8 mouse cellular contexts compared by ENCODE assay signal in genomic region chr3:95672461-95672860, GRCm38 (mm10). TPM values are rescaled to one million over a fixed set of nuclear protein-coding genes. Genes with fewer than 3 reads are reported as not detected.
A peak's percentile ranks its signal among the peaks of the same experiment; 100 is the strongest.
DNase-seq lines count a peak whose midpoint lies in the region; ATAC-seq and TF ChIP-seq lines count a peak whose summit lies in the region.

No protein-coding gene starts in this region.

- no peaks in the 10 kb centered on the region for H3K9me3 ChIP-seq in heart, embryonic 10.5 days
- H3K9me3 ChIP-seq in CH12.LX (replicated peaks; ENCODE audit: low read length) = no peaks in the 10 kb centered on the region
- no peaks in the 10 kb centered on the region for H3K9me3 ChIP-seq in neural tube, embryonic 15.5 days (replicated peaks)

- DNase-seq in heart, embryonic 10.5 days (ENCODE audit: low spot score) = no peak
- no peak for DNase-seq in heart, postnatal 10 days
- no peak for DNase-seq in CH12.LX (ENCODE audit: extremely low read depth)
- peak; percentile 90 for DNase-seq in induced T-regulatory cell, adult 2 months (ENCODE audit: low read depth)
- DNase-seq in adrenal gland, adult 8-10 months = no peak
- DNase-seq in urinary bladder, postnatal 10 days (ENCODE audit: low spot score) = no peak
- no peak for DNase-seq in layer of hippocampus, adult 11-12 months (ENCODE audit: low spot score)

- dilution Hi-C loops in CH12.LX (cut with MboI; ENCODE audit: extremely low pct_ligation_motif_present, extremely low pct_unique_long_range_greater_than_20kb, low sequenced_read_pairs) = no loop called here

- H3K27me3 ChIP-seq in heart, embryonic 10.5 days (ENCODE audit: insufficient read depth, poor library complexity, severe bottlenecking) = no peaks in the 10 kb centered on the region
- no peaks in the 10 kb centered on the region for H3K27me3 ChIP-seq in CH12.LX (replicated peaks)
- H3K27me3 ChIP-seq in neural tube, embryonic 15.5 days (replicated peaks) = no peaks in the 10 kb centered on the region

- peak overlapping the region; percentile 98 for H3K4me2 ChIP-seq in CH12.LX (ENCODE audit: insufficient read depth, low read depth, poor library complexity, severe bottlenecking)
- no peak overlapping the region for H3K4me2 ChIP-seq in neural tube, embryonic 15.5 days

- peak overlapping the region; percentile 93 for H3K27ac ChIP-seq in heart, embryonic 10.5 days
- peak overlapping the region; percentile 99 for H3K27ac ChIP-seq in CH12.LX (ENCODE audit: insufficient read depth, low read depth)
- H3K27ac ChIP-seq in neural tube, embryonic 15.5 days (replicated peaks) = peak overlapping the region; percentile 79; the same call in 1 of the 2 replicates

- TF ChIP-seq POLR2A in CH12.LX (IDR thresholded peaks at IDR 0.05; ENCODE audit: low read depth, low read length) = no peak

- 46% methylated on average over 3 of the region's 3 CpGs for WGBS in heart, embryonic 10.5 days
- WGBS in neural tube, embryonic 15.5 days = 75% methylated on average over 3 of the region's 3 CpGs

- ATAC-seq in neural tube, embryonic 15.5 days (ENCODE audit: low FRiP score) = no peak

- peaks cover 72% of the 10 kb centered on the region for H3K4me1 ChIP-seq in heart, embryonic 10.5 days
- H3K4me1 ChIP-seq in CH12.LX (ENCODE audit: control insufficient read depth in 1 of 2, insufficient read depth in 2 of 2) = peaks cover 47 to 92% of the 10 kb centered on the region in 2 experiments
- H3K4me1 ChIP-seq in neural tube, embryonic 15.5 days = peaks cover 61% of the 10 kb centered on the region

- intact Hi-C loops in heart, postnatal 10 days (cut with DNase I) = no loop called here

- H3K79me2 ChIP-seq in CH12.LX (replicated peaks; ENCODE audit: control insufficient read depth, extremely low read depth, insufficient read depth, poor library complexity, severe bottlenecking) = peaks cover 23% of the 10 kb centered on the region

- no peak overlapping the region for H3K4me3 ChIP-seq in heart, embryonic 10.5 days
- peak overlapping the region in 1 of 3 experiments; percentile 9 for H3K4me3 ChIP-seq in CH12.LX (replicated peaks in 1 of 3; ENCODE audit: low read depth in 2 of 3, low read length in 2 of 3, poor library complexity in 1 of 3)
- no peak overlapping the region for H3K4me3 ChIP-seq in neural tube, embryonic 15.5 days (replicated peaks)

- TF ChIP-seq CTCF in CH12.LX (conservative IDR thresholded peaks at IDR 0.05 in 1 of 2, IDR thresholded peaks at IDR 0.05 in 1 of 2; ENCODE audit: low read depth in 2 of 2, low read length in 2 of 2) = no peak

- peak overlapping the region; percentile 87; the same call in 1 of the 2 replicates for H3K9ac ChIP-seq in CH12.LX (ENCODE audit: insufficient read depth, low read depth)
- H3K9ac ChIP-seq in neural tube, embryonic 15.5 days (replicated peaks) = no peak overlapping the region

- TF ChIP-seq EP300 in CH12.LX (IDR thresholded peaks at IDR 0.05; ENCODE audit: low read length) = no peak

- in situ Hi-C loops in CH12.LX (cut with MboI; ENCODE audit: low pct_ligation_motif_present, low pct_unique_long_range_greater_than_20kb, low sequenced_read_pairs) = no loop called here

- H3K36me3 ChIP-seq in heart, embryonic 10.5 days = peaks cover 30% of the 10 kb centered on the region
- H3K36me3 ChIP-seq in CH12.LX (replicated peaks in 1 of 2; ENCODE audit: control insufficient read depth in 1 of 2, insufficient read depth in 1 of 2, low read length in 1 of 2) = peaks cover 0 to 18% of the 10 kb centered on the region in 2 experiments
- no peaks in the 10 kb centered on the region for H3K36me3 ChIP-seq in neural tube, embryonic 15.5 days

- TF ChIP-seq RAD21 in CH12.LX (IDR thresholded peaks at IDR 0.05; ENCODE audit: low read depth, low read length) = no peak

TF ChIP-seq in CH12.LX, 34 proteins besides CTCF, POLR2A, EP300 and RAD21:
- TF ChIP-seq MYC (IDR thresholded peaks at IDR 0.05; ENCODE audit: low read depth, low read length) (0 out of 2 replicates have a peak, but pooled peaks have one; percentile 28), ELF1 (IDR thresholded peaks at IDR 0.05; ENCODE audit: low read depth, low read length) (0 out of 2 replicates have a peak, but pooled peaks have one; percentile 3), KAT2A (IDR thresholded peaks at IDR 0.05; ENCODE audit: insufficient replicate concordance, low read length) (0 out of 2 replicates have a peak, but pooled peaks have one; percentile 16), MXI1 (IDR thresholded peaks at IDR 0.05; ENCODE audit: low read depth, low read length) (peak; percentile 44; the same call in 1 of the 2 replicates), ETS1 (conservative IDR thresholded peaks at IDR 0.05; ENCODE audit: low read depth, low read length) (0 out of 2 replicates have a peak, but pooled peaks have one; percentile 46), CHD2 (IDR thresholded peaks at IDR 0.05; ENCODE audit: low read length) (0 out of 2 replicates have a peak, but pooled peaks have one; percentile 11), RCOR1 (conservative IDR thresholded peaks at IDR 0.05; ENCODE audit: low read depth, low read length) (0 out of 2 replicates have a peak, but pooled peaks have one; percentile 47), SIN3A (IDR thresholded peaks at IDR 0.05; ENCODE audit: low read length) (peak; percentile 65; the same call in 1 of the 2 replicates), MAX (IDR thresholded peaks at IDR 0.05; ENCODE audit: low read length) (peak; percentile 42; the same call in 1 of the 2 replicates), PAX5 (IDR thresholded peaks at IDR 0.05; ENCODE audit: low read length) (no peak), IRF4 (IDR thresholded peaks at IDR 0.05; ENCODE audit: low read depth, low read length) (no peak), BHLHE40 (IDR thresholded peaks at IDR 0.05; ENCODE audit: low read depth, low read length) (peak; percentile 90), NELFE (IDR thresholded peaks at IDR 0.05; ENCODE audit: low read depth, low read length) (0 out of 2 replicates have a peak, but pooled peaks have one; percentile 32), MAZ (IDR thresholded peaks at IDR 0.05; ENCODE audit: low read depth, low read length) (no peak)

RNA-seq across cellular contexts. Expression of gene Mcl1, which starts 13.9 kb away (rescaled TPM):
- polyA plus RNA-seq in heart, embryonic 10.5 days (2016; fragmentation: Nextera tagmentation; extraction: Ambion mirVana) = 37.7 and 50.2 TPM in 2 replicates
- total RNA-seq in heart, postnatal 10 days (2021) = 100 to 1,000 TPM; 147 to 161 TPM
- total RNA-seq in CH12.LX (2012; rRNA removed) (95.9 and 114 TPM in 2 replicates), CH12.LX (2014; rRNA removed) (223 and 225 TPM in 2 replicates)
- 188 and 197 TPM in 2 replicates for polyA plus RNA-seq in CH12.LX (2012; ENCODE audit: insufficient read length, low read depth)
- polyA plus RNA-seq in neural tube, embryonic 15.5 days (2015; fragmentation: Nextera tagmentation; extraction: Ambion mirVana) = 41.4 and 42.0 TPM in 2 replicates
- 100 to 1,000 TPM; 177 to 189 (median 179) TPM for total RNA-seq in adrenal gland, adult 8-10 months (2022)

RNA-seq across cellular contexts. Expression of gene Adamtsl4, which starts 15.3 kb away (rescaled TPM):
- polyA plus RNA-seq in heart, embryonic 10.5 days (2016; fragmentation: Nextera tagmentation; extraction: Ambion mirVana) = 4.2 and 5.7 TPM in 2 replicates
- total RNA-seq in heart, postnatal 10 days (2021) = 10 to 100 TPM; 32.2 to 37.4 TPM
- total RNA-seq in CH12.LX (2012; rRNA removed) = 0.85 and 1.1 TPM in 2 replicates
- not detected in 2 replicates for total RNA-seq in CH12.LX (2014; rRNA removed)
- 0.10 TPM in 1 of 2 replicates, not detected in the other for polyA plus RNA-seq in CH12.LX (2012; ENCODE audit: insufficient read length, low read depth)
- polyA plus RNA-seq in neural tube, embryonic 15.5 days (2015; fragmentation: Nextera tagmentation; extraction: Ambion mirVana) = 1.3 and 1.6 TPM in 2 replicates
- total RNA-seq in adrenal gland, adult 8-10 months (2022) = 10 to 100 TPM in 1 of 4 experiments, 1 to 10 TPM in 3; 4.3 to 10.2 (median 6.4) TPM

RNA-seq across cellular contexts. Expression of gene Ensa, which starts 47.7 kb away (rescaled TPM):
- polyA plus RNA-seq in heart, embryonic 10.5 days (2016; fragmentation: Nextera tagmentation; extraction: Ambion mirVana) = 59.3 and 67.2 TPM in 2 replicates
- 10 to 100 TPM; 61.4 to 63.6 TPM for total RNA-seq in heart, postnatal 10 days (2021)
- total RNA-seq in CH12.LX (2012; rRNA removed) (51.5 and 53.9 TPM in 2 replicates), CH12.LX (2014; rRNA removed) (57.8 and 60.8 TPM in 2 replicates)
- 58.4 and 62.6 TPM in 2 replicates for polyA plus RNA-seq in CH12.LX (2012; ENCODE audit: insufficient read length, low read depth)
- 102 and 109 TPM in 2 replicates for polyA plus RNA-seq in neural tube, embryonic 15.5 days (2015; fragmentation: Nextera tagmentation; extraction: Ambion mirVana)
- total RNA-seq in adrenal gland, adult 8-10 months (2022) = 100 to 1,000 TPM; 102 to 141 (median 119) TPM
